Mouse (Mus musculus): ENCODE results near the gene Fam151b.

DNA sequence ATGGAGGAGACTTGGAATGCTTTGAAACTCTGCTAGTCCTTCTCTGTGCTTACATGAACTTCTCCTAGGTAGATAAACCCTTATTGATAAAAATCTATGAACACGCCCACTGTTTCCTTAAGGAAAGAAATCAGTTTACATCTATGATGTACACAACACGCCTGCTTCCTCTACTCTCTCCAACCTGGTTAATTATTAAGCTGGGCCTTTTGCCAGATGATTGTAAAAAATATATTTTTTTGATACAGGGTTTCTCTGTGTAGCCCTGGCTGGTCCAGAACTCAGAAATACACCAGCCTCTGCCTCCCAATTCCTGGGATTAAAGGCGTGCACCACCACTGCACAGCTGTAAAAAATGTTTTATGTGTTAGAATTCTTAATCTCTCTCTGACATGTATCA lies 19.1 kb downstream of the Fam151b start:
- TF ChIP-seq CTCF (IDR thresholded peaks at IDR 0.05; ENCODE audit: insufficient read depth, low read depth, low read length) (no peak), POLR2A (IDR thresholded peaks at IDR 0.05; ENCODE audit: insufficient read depth, low read depth, low read length) (no peak)

All from olfactory bulb, adult 2 months (tissue).